Mouse (Mus musculus): ENCODE results near the gene Smtn. TPM values are rescaled to one million over a fixed set of nuclear protein-coding genes. Genes with fewer than 3 reads are reported as not detected.

Smtn gene
- polyA plus RNA-seq (2015; fragmentation: Nextera tagmentation; extraction: Ambion mirVana), result 75.1 and 82.9 TPM in 2 replicates

DNA sequence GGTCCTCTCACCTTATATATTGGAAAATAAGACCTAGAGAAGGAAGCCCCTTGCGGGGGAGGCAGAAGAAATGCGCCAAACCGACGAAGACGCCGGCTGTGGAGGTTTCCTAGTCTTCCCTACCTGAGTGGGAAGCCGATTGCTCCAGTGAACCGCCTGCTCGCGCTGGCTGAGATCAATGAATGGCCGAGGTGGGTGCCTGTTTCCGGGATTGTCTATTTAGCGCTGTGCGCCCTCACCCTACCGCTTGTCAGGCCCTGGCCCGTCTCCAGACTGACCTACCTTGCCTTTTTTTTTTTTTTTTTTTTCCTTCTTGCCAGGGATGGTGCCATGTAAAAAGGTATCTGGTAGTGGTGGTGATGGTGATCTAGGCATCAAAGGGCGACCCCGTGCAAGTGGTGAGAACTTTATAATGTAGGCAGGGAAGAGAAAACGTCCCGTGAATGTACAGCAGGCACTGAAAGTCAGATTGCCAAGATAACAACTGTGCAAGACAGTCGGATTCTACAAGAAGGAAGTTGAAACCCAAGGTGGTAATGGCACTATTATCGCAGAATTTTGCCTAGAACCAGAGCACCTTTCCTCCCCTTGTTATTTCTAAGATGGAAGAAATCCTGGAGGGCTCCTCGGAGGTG, at the start of gene Smtn:
TSS of gene Smtn (minus strand) at position 162 of the 635 bp plus-strand sequence.
- no peak for ATAC-seq
- Histone ChIP-seq H3K9ac (ENCODE audit: low read depth, low read length) (no peak within 1 kb of the TSS), H3K4me1 (replicated peaks; ENCODE audit: control insufficient read depth, insufficient read depth, low read length) (peaks cover 11% of the 10 kb centered on the region), H3K36me3 (ENCODE audit: control insufficient read depth, insufficient read depth) (no peaks in the 10 kb centered on the region; the same call in 1 of the 2 replicates), H3K4me2 (replicated peaks; ENCODE audit: low read depth) (peak within 1 kb of the TSS; percentile 95), H3K27me3 (replicated peaks; ENCODE audit: control insufficient read depth, insufficient read depth, low read length) (no peaks in the 10 kb centered on the region), H3K4me3 (ENCODE audit: low read depth, low read length) (peak within 1 kb of the TSS; percentile 64), H3K27ac (ENCODE audit: low read depth, low read length) (no peak within 1 kb of the TSS), H3K9me3 (ENCODE audit: control insufficient read depth) (no peaks in the 10 kb centered on the region)
- 93% methylated on average over 23 of the region's 23 CpGs for WGBS
- no peak for TF ChIP-seq CTCF (IDR thresholded peaks at IDR 0.05; ENCODE audit: low read depth)

GRCm38 (mm10) chr11:3588036-3588672, 47.7 kb upstream of the Smtn start:
- Histone ChIP-seq H3K27ac (ENCODE audit: low read depth, low read length) (no peak overlapping the region), H3K27me3 (replicated peaks; ENCODE audit: control insufficient read depth, insufficient read depth, low read length) (no peaks in the 10 kb centered on the region), H3K4me2 (replicated peaks; ENCODE audit: low read depth) (no peak overlapping the region), H3K36me3 (ENCODE audit: control insufficient read depth, insufficient read depth) (no peaks in the 10 kb centered on the region), H3K9me3 (ENCODE audit: control insufficient read depth) (no peaks in the 10 kb centered on the region), H3K4me1 (replicated peaks; ENCODE audit: control insufficient read depth, insufficient read depth, low read length) (no peaks in the 10 kb centered on the region), H3K9ac (ENCODE audit: low read depth, low read length) (no peak overlapping the region), H3K4me3 (ENCODE audit: low read depth, low read length) (no peak overlapping the region)
- 71% methylated on average over 11 of the region's 11 CpGs for WGBS
- no peak for TF ChIP-seq CTCF (IDR thresholded peaks at IDR 0.05; ENCODE audit: low read depth)
- ATAC-seq, result no peak

DNA sequence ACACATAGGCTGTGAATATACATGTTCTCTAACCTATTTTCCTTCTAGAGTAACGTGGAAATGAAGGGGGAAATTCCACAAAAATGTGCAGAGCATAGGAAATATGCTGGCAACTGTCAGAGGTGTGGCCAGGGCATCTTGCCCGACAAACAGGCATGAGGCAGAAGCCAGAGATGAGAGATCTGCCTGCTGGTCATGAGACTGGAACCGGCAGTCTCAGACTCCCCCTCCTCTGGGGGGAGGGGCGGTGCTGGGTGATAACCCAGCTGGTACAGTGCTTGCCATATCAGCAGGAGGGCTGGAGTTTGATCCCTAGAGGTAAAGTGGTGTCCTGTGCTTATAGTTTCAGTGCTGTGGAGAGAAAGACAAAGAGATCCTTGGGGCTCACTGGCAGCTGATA, 46.9 kb upstream of the Smtn start:
- H3K27me3 ChIP-seq (replicated peaks; ENCODE audit: control insufficient read depth, insufficient read depth, low read length), result no peaks in the 10 kb centered on the region
- no peak overlapping the region for H3K27ac ChIP-seq (ENCODE audit: low read depth, low read length)
- no peak overlapping the region for H3K9ac ChIP-seq (ENCODE audit: low read depth, low read length)
- no peaks in the 10 kb centered on the region for H3K36me3 ChIP-seq (ENCODE audit: control insufficient read depth, insufficient read depth)
- no peaks in the 10 kb centered on the region for H3K9me3 ChIP-seq (ENCODE audit: control insufficient read depth)
- no peaks in the 10 kb centered on the region for H3K4me1 ChIP-seq (replicated peaks; ENCODE audit: control insufficient read depth, insufficient read depth, low read length)
- WGBS, result 18% methylated on average over 4 of the region's 4 CpGs
- no peak overlapping the region for H3K4me3 ChIP-seq (ENCODE audit: low read depth, low read length)
- peak; percentile 54 for ATAC-seq
- TF ChIP-seq CTCF (IDR thresholded peaks at IDR 0.05; ENCODE audit: low read depth), result no peak
- H3K4me2 ChIP-seq (replicated peaks; ENCODE audit: low read depth), result no peak overlapping the region

- H3K27me3 ChIP-seq (replicated peaks; ENCODE audit: control insufficient read depth, insufficient read depth, low read length), result no peaks in the 10 kb centered on the region
- H3K4me2 ChIP-seq (replicated peaks; ENCODE audit: low read depth), result no peak overlapping the region
- no peak for ATAC-seq
- H3K9ac ChIP-seq (ENCODE audit: low read depth, low read length), result no peak overlapping the region
- TF ChIP-seq CTCF (IDR thresholded peaks at IDR 0.05; ENCODE audit: low read depth), result no peak
- whole genome bisulfite sequencing, result 51% methylated on average over 6 of the region's 6 CpGs
- no peaks in the 10 kb centered on the region for H3K4me1 ChIP-seq (replicated peaks; ENCODE audit: control insufficient read depth, insufficient read depth, low read length)
- H3K36me3 ChIP-seq (ENCODE audit: control insufficient read depth, insufficient read depth), result no peaks in the 10 kb centered on the region
- H3K4me3 ChIP-seq (ENCODE audit: low read depth, low read length), result no peak overlapping the region
- H3K27ac ChIP-seq (ENCODE audit: low read depth, low read length), result no peak overlapping the region
- H3K9me3 ChIP-seq (ENCODE audit: control insufficient read depth), result no peaks in the 10 kb centered on the region
Observed at GRCm38 (mm10) chr11:3585983-3586618, 45.7 kb upstream of the Smtn start.

GRCm38 (mm10) chr11:3583127-3583526, 42.7 kb upstream of the Smtn start:
- H3K9ac ChIP-seq (ENCODE audit: low read depth, low read length), result no peak overlapping the region
- TF ChIP-seq CTCF (IDR thresholded peaks at IDR 0.05; ENCODE audit: low read depth), result no peak
- H3K27me3 ChIP-seq (replicated peaks; ENCODE audit: control insufficient read depth, insufficient read depth, low read length), result no peaks in the 10 kb centered on the region
- WGBS, result 61% methylated on average over 5 of the region's 5 CpGs
- H3K27ac ChIP-seq (ENCODE audit: low read depth, low read length), result no peak overlapping the region
- ATAC-seq, result no peak
- H3K9me3 ChIP-seq (ENCODE audit: control insufficient read depth), result no peaks in the 10 kb centered on the region
- no peak overlapping the region for H3K4me3 ChIP-seq (ENCODE audit: low read depth, low read length)
- no peaks in the 10 kb centered on the region for H3K36me3 ChIP-seq (ENCODE audit: control insufficient read depth, insufficient read depth)
- no peak overlapping the region for H3K4me2 ChIP-seq (replicated peaks; ENCODE audit: low read depth)
- H3K4me1 ChIP-seq (replicated peaks; ENCODE audit: control insufficient read depth, insufficient read depth, low read length), result no peaks in the 10 kb centered on the region

DNA sequence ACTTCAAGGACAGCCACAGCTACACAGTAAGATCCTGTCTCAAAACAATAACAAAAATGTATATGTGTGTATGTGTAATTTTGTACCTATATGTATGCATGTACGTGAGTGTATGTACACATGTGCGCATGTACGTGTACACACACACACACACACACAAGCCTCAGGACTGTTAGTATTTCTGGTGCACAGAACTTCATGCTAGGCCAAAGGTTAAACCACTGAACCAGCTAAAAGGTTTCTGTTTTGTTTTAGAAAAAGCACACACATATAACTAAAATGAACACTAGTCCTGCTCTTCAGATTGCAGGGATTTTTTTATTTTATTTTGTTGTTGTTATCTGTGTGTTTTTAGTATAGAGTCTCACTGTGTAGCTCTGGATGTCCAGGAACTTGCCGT, 41.5 kb upstream of the Smtn start:
- no peaks in the 10 kb centered on the region for H3K27me3 ChIP-seq (replicated peaks; ENCODE audit: control insufficient read depth, insufficient read depth, low read length)
- no peaks in the 10 kb centered on the region for H3K4me1 ChIP-seq (replicated peaks; ENCODE audit: control insufficient read depth, insufficient read depth, low read length)
- 97% methylated on average over 4 of the region's 4 CpGs for WGBS
- no peak overlapping the region for H3K4me3 ChIP-seq (ENCODE audit: low read depth, low read length)
- H3K9me3 ChIP-seq (ENCODE audit: control insufficient read depth), result no peaks in the 10 kb centered on the region
- H3K9ac ChIP-seq (ENCODE audit: low read depth, low read length), result no peak overlapping the region
- H3K27ac ChIP-seq (ENCODE audit: low read depth, low read length), result no peak overlapping the region
- H3K4me2 ChIP-seq (replicated peaks; ENCODE audit: low read depth), result no peak overlapping the region
- ATAC-seq, result no peak
- no peak for TF ChIP-seq CTCF (IDR thresholded peaks at IDR 0.05; ENCODE audit: low read depth)
- H3K36me3 ChIP-seq (ENCODE audit: control insufficient read depth, insufficient read depth), result no peaks in the 10 kb centered on the region

All from intestine, postnatal 0 days (tissue).